Mouse (Mus musculus) C2C12 (cell line): ENCODE results near the gene Hcst.

Experiments used
- CEBPB ChIP-seq: IDR thresholded peaks from one replicate; pipeline ENCODE4 v1.6.1; 2011; ENCODE audit warnings: low read depth, mild to moderate bottlenecking, control low read depth, moderate library complexity
- CTCF ChIP-seq: IDR thresholded peaks from one replicate; pipeline ENCODE4 v1.5.1; 2011; ENCODE audit not compliant: control insufficient read depth, insufficient read depth, insufficient read length
- FOSL1 ChIP-seq: IDR thresholded peaks from one replicate; pipeline ENCODE4 v1.8.0; 2011; ENCODE audit warnings: mild to moderate bottlenecking, low read length; ENCODE audit not compliant: poor library complexity, insufficient read depth, severe bottlenecking
- MAX ChIP-seq: IDR thresholded peaks from one replicate; pipeline ENCODE4 v1.6.1; 2011; ENCODE audit warnings: mild to moderate bottlenecking, control low read depth
- MYOD1 ChIP-seq: IDR thresholded peaks from one replicate; pipeline ENCODE4 v1.6.1; 2011; ENCODE audit warnings: low read depth; ENCODE audit not compliant: control insufficient read depth, insufficient read length
- MYOG ChIP-seq: IDR thresholded peaks from one replicate; pipeline ENCODE4 v1.6.1; 2011; ENCODE audit not compliant: control insufficient read depth, insufficient read length; ENCODE audit errors: extremely low read depth
- USF1 ChIP-seq: IDR thresholded peaks from one replicate; pipeline ENCODE4 v1.6.1; 2011; ENCODE audit warnings: low read depth, mild to moderate bottlenecking, control low read depth, moderate library complexity

GRCm38 (mm10) chr7:30423071-30423641 lies 3.5 kb upstream of the Hcst start:
- TF ChIP-seq CTCF (no peak), MYOD1 (no peak), CEBPB (no peak), USF1 (no peak), MAX (no peak), MYOG (no peak), FOSL1 (no peak)
